Mouse (Mus musculus) bone marrow, adult 2 months (tissue): Measurements from ENCODE around the gene Gbf1. TPM values are rescaled to one million over a fixed set of nuclear protein-coding genes. Genes with fewer than 3 reads are reported as not detected.
"Not testable (repeated sequence)": the region's sequence is repeated elsewhere in the genome, so short reads cannot be mapped to it uniquely, and the experiment has no call there.

Experiments
- H3K27ac ChIP-seq: fragments of 200-500 bp; 2 replicates; pipeline ENCODE4 v1.5.1; 2012; ENCODE audit warnings: low read depth, mild to moderate bottlenecking, control low read depth, inconsistent platforms, low read length; ENCODE audit not compliant: control insufficient read depth, poor library complexity, insufficient read depth
- H3K4me1 ChIP-seq: fragments of 200-500 bp; 2 replicates; pipeline ENCODE4 v1.6.1; 2011; ENCODE audit warnings: low read length; ENCODE audit not compliant: control insufficient read depth, insufficient read depth
- H3K4me3 ChIP-seq: fragments of 200-500 bp; replicated peaks from 2 replicates; pipeline ENCODE3; 2011; ENCODE audit warnings: mild to moderate bottlenecking, low read depth, low read length, control low read depth; ENCODE audit not compliant: control insufficient read depth
- CTCF ChIP-seq: fragments of 200-500 bp; IDR thresholded peaks from 2 replicates; pipeline ENCODE4 v1.5.1; 2011; ENCODE audit warnings: low read length, control low read depth; ENCODE audit not compliant: control insufficient read depth, insufficient read depth
- POLR2A ChIP-seq: fragments of 200-500 bp; IDR thresholded peaks from 2 replicates; pipeline ENCODE4 v1.6.1; 2011; ENCODE audit warnings: low read depth, mild to moderate bottlenecking, control low read depth, low read length, borderline replicate concordance; ENCODE audit not compliant: control insufficient read depth
- WGBS: fragments of 180-500 bp; shearing (Covaris S2); methylation state at CpG from one replicate; pipeline ENCODE4 v1.1.7; 2018; 5-methylcytosine and 5-hydroxymethylcytosine counted together
- polyA plus RNA-seq: library from polyadenylated mRNA; stranded (reverse); fragments of >200 nt; gene quantifications from 2 replicates; pipeline ENCODE4 v1.2.4, GENCODE M21; 2011; ENCODE audit warnings: low replicate concordance; ENCODE audit not compliant: missing spikeins, insufficient read depth, insufficient read length

Gbf1 gene
- polyA plus RNA-seq, 1 experiment: 44.3 TPM

DNA sequence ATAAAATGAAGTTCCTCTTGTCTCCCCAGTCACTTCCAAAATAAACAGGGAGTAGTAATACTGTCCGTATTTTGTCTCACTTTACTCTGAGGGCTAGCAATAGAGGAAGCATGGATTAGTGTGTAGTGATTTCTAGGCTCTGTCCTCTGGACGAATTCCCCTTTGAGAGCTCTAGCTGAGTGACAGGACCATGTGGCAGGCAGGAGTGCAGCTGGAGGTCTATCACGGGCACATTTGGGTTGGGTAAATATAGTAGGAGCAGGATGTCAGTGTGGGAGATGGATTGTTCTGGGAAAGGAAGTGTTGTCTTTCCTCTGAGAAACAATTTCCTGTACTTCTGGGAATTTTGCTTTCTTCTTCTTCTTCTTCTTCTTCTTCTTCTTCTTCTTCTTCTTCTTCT, 34.3 kb downstream of the Gbf1 start:
- H3K4me1 ChIP-seq: no peaks in the 10 kb centered on the region; the same call in 1 of the 2 replicates
- TF ChIP-seq CTCF (no peak), POLR2A (no peak)
- H3K27ac ChIP-seq: no peak overlapping the region
- no peak overlapping the region for H3K4me3 ChIP-seq
- WGBS: 17% methylated on average over 3 of the region's 3 CpGs

DNA sequence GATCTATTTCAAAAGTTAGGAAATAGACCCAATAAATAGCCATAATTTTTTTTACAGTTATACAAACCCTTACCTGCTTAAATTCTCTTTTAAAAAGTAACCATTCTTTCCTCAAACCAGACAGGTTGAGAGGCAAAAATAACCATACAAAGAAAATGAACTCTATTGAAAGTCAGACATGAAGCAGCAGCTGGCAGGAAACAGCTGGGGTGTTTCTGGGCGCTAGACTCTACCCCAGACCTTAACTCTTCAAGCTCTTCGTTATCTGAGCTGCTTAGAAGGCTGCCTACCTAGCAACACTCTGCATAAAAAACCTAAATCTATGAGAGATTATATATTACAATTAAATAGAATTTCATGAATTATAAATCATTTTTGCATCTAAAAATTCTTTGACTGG, 34.9 kb downstream of the Gbf1 start:
- no peaks in the 10 kb centered on the region; the same call in 1 of the 2 replicates for H3K4me1 ChIP-seq
- no peak overlapping the region for H3K4me3 ChIP-seq
- no peak overlapping the region for H3K27ac ChIP-seq
- WGBS: 32% methylated on average over 2 of the region's 2 CpGs
- TF ChIP-seq POLR2A (no peak), CTCF (no peak)

DNA sequence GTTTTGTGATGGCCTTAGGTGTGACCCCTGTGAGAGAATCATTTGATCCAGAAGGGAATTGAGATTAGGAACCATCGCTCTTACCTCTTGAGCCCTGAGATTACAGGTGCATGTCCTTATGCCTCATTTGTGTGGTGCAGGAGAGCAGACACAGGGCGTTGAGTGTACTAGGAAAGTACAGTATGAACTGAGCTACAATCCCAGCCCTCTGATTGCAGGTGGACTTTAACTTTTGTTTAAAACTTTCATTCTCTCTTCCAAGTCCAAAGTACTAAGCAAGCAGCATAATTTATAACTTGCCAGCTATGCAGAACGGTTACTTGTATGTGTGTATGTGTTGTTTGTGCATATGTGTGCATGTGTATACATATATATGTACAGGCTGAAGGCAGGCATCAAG, 46.0 kb downstream of the Gbf1 start:
- Histone ChIP-seq H3K4me3 (no peak overlapping the region), H3K27ac (no peak overlapping the region), H3K4me1 (no peaks in the 10 kb centered on the region; the same call in 1 of the 2 replicates)
- 87% methylated on average over 3 of the region's 3 CpGs for WGBS
- no peak for TF ChIP-seq POLR2A
- TF ChIP-seq CTCF: no peak

DNA sequence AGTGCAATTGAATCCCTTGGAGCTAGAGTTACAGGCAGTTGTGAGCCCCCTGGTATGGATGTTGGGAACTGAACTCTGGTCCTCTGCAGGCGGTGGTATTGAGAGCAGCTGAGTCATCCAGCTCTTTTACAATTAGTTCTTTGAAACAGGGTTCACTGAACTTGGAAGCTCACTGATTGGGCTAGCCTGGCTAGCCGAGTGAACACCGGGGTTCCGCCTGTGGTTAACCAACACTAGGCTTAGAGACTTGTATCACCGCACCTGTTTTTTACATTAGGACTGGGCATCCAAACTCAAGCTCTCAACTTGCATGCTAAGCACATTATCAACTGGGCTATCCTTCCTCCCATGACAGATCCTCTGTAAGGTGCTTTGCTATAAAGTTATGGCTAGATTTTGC, 46.6 kb downstream of the Gbf1 start:
- TF ChIP-seq POLR2A (no peak), CTCF (no peak)
- Histone ChIP-seq H3K27ac (no peak overlapping the region), H3K4me3 (no peak overlapping the region), H3K4me1 (no peaks in the 10 kb centered on the region; the same call in 1 of the 2 replicates)
- WGBS: 30% methylated on average over 5 of the region's 5 CpGs

DNA sequence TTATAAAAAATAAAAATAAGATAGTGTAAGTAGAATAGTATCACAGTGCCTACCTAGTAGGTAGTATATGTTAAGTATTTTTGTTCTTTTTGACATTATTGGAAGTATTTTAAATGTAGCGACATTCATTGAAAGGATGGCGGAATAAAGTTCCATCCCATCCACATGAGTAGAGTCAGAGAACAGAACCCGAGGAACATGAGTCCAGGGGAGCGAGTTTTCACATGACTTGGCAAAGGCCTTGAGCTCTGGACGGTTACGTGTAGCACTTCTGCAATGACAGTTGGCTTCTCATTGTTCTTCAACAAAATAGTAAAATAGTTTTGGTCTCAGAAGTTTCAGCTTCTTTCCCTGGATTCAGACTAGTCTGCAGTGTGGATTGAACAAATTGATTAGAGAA, 51.9 kb downstream of the Gbf1 start:
- H3K4me3 ChIP-seq: no peak overlapping the region
- no peaks in the 10 kb centered on the region for H3K4me1 ChIP-seq
- TF ChIP-seq POLR2A: no peak
- no peak for TF ChIP-seq CTCF
- 91% methylated on average over 6 of the region's 6 CpGs for WGBS
- no peak overlapping the region for H3K27ac ChIP-seq

DNA sequence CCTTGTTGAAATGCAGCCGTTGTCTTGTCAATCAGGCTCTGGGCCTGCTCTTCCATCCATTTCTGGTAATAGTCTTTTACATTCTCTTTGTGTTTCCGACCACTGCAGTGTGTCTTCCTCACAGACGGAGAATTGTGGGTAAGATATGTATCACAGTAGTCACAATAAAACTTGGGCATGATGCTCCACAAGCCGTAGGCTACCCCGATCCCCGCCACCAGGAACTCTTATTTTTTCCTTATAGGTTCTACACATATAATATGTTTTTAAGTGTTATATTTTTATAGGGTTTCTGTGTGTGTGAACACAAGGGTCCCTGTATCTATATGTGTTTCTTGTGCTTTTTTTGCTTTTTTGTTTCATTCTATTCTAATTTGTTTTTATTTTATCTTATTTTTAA, 53.4 kb downstream of the Gbf1 start:
- 86% methylated on average over 6 of the region's 6 CpGs for WGBS
- Histone ChIP-seq H3K4me3 (no peak overlapping the region), H3K27ac (no peak overlapping the region), H3K4me1 (no peaks in the 10 kb centered on the region)
- TF ChIP-seq CTCF: no peak
- TF ChIP-seq POLR2A: no peak

DNA sequence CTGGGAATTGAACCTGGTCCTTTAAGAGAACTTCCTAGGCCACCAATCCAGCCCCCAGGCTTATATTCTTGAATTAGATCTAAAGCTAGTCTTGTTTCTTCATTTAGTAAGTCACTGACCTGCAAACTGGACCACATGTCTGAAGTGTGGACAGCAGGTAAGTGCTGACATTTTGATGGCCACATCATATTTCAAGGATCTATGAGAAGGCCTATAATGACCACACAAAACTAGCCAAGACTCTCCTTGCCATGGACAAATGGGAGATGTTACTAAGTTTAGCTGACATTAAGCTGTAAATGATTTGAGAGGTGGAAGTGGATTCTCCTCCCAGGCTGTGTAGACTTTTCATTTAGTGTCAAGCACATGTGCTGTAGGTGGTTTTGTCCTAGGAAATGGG, 58.6 kb downstream of the Gbf1 start:
- Histone ChIP-seq H3K4me1 (no peaks in the 10 kb centered on the region), H3K27ac (no peak overlapping the region), H3K4me3 (no peak overlapping the region)
- TF ChIP-seq POLR2A (no peak), CTCF (no peak)

DNA sequence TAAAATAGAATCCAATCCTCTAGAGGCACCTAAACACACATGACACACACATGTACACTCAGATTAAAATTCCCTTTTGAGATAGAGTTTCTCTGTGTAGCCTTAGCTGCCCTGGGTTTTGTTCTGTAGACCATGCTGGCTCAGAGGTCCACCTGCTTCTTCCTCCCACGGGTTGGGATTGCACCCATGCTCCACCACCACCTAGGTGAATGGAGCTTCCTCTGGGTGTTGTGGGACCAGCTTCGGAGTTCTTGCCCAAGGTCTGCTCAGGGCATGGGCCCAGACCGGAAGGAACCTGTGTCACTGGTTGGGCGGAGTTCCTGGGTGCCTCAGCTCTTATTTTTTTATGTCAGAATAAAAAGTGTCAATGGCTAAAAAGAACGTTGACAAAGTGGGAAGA, 62.2 kb downstream of the Gbf1 start:
- H3K27ac ChIP-seq: no peak overlapping the region
- 53% methylated on average over 5 of the region's 5 CpGs for WGBS
- TF ChIP-seq CTCF: no peak
- no peak for TF ChIP-seq POLR2A
- H3K4me3 ChIP-seq: no peak overlapping the region
- no peaks in the 10 kb centered on the region for H3K4me1 ChIP-seq

DNA sequence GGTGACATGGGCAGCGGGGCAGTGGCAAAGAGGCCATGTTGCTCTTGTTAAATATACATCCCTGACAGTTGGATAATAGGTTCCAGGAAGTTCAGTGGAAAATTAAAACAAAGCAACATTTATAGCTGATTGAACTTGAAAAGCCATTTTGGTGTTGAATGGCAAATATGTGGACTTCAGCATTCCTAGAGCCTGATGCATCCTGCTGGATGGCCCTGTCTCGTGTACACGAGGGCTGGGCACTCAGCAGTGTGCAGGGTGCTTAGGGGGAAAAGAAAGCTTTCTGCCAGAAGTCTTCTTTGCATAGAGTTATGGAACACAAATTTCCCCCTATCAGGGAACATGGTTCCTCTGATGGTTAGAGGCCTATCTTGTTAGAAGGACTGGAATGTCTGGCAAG, 63.1 kb downstream of the Gbf1 start:
- H3K4me3 ChIP-seq: no peak overlapping the region
- WGBS: 89% methylated on average over 3 of the region's 3 CpGs
- H3K27ac ChIP-seq: no peak overlapping the region
- TF ChIP-seq POLR2A: no peak
- TF ChIP-seq CTCF: no peak
- no peaks in the 10 kb centered on the region for H3K4me1 ChIP-seq

DNA sequence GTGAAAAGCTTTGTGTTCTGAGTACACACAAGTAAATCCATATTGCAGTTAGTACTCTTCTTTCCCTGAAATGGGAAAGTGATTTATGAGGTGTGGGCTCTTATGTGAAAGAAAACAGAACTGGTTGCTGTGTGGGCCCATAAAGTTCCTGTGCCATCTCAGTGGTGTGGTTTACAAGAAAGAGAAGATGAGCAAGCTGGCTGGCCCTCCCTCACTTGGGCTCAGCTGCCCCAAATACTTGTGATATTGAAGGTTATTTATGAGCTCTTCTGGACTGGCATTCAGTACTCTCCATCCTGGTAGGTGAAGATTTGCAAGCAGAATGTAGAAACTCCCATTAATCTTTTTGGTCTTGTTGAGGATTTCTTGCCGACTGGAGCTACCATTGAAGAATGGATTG, 64.4 kb downstream of the Gbf1 start:
- WGBS: 92% methylated on average over 1 of the region's 1 CpGs
- no peak overlapping the region for H3K4me3 ChIP-seq
- TF ChIP-seq POLR2A (no peak), CTCF (no peak)
- no peak overlapping the region for H3K27ac ChIP-seq
- no peaks in the 10 kb centered on the region for H3K4me1 ChIP-seq

DNA sequence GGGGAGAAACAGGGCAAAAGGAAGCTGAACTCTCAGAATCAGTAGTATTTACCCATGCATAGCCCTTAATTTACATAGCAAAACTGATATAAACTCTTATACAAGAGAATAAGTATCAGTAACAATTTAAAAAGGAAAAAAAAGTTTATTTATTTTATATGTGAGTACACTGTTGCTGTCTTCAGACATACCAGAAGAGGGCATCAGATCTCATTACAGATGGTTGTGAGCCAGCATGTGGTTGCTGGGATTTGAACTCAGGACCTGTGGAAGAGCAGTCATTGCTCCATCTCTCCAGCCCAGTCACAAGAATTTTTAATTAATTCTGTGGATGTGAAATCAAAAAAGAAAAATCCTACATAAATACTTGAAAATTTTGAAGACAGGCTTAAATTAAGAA, 65.0 kb downstream of the Gbf1 start:
- not testable (repeated sequence) for H3K4me1 ChIP-seq, H3K4me3 ChIP-seq

More for the DNA sequence above, 65.0 kb downstream of the Gbf1 start:
- H3K27ac ChIP-seq: not testable (repeated sequence)
